Mouse (Mus musculus) lung, adult 2 months (tissue): ENCODE results near the gene Zfp444.

Source experiments
- CTCF ChIP-seq: fragments of 200-500 bp; IDR thresholded peaks from 2 replicates; pipeline ENCODE4 v1.5.1; 2011; ENCODE audit warnings: mild to moderate bottlenecking, low read length, control low read depth; ENCODE audit not compliant: insufficient read depth
- POLR2A ChIP-seq: fragments of 200-500 bp; IDR thresholded peaks from 2 replicates; pipeline ENCODE4 v1.6.1; 2011; ENCODE audit warnings: low read depth, mild to moderate bottlenecking, control low read depth, low read length, borderline replicate concordance; ENCODE audit errors: extremely low read depth

DNA sequence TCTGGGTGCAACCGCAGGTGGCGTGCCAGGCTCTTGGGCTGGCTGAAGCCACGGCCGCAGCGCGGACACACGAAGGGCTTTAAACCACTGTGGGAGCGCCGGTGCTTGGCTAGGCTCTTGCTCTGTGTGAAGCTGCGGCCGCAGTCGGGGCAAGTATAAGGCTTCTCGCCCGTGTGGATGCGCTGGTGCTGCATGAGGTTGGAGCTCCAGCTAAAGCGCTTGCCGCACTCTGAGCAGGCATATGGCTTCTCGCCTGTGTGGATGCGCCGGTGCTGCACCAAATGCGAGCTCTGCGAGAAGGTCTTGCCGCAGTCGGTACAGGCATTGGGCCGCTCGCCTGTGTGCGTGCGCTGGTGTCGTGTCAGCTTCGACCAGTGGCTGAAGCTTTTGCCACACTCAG, 39.4 kb upstream of the Zfp444 start:
- no peak for TF ChIP-seq CTCF
- no peak for TF ChIP-seq POLR2A
